In genomic region chr1:76053378-76054171, GRCm38 (mm10) we compare ENCODE assay signal across 19 mouse cellular contexts.
A peak's percentile ranks its signal among the peaks of the same experiment; 100 is the strongest.
DNase-seq lines count a peak whose midpoint lies in the region; ATAC-seq and TF ChIP-seq lines count a peak whose summit lies in the region.
"Had no signal": no experiment of that assay in that cellular context is flagged by ENCODE, and none has a peak within 500 bp of the region (broad histone marks: within the 10 kb centered on the region; RNA-seq: fewer than 3 reads in every experiment).

No protein-coding gene starts in this region.

- no peak overlapping the region for H3K27ac ChIP-seq in hindbrain, embryonic 13.5 days
- H3K27ac ChIP-seq in hindbrain, embryonic 16.5 days (ENCODE audit: low read depth, low read length) = no peak overlapping the region
- no peak overlapping the region for H3K27ac ChIP-seq in neural tube, embryonic 13.5 days (replicated peaks)
- H3K27ac ChIP-seq in neural tube, embryonic 15.5 days (replicated peaks) = no peak overlapping the region
- no peak overlapping the region for H3K27ac ChIP-seq in forebrain, postnatal 0 days (ENCODE audit: low read depth, low read length)
- no peak overlapping the region for H3K27ac ChIP-seq in layer of hippocampus, adult 2 months
- H3K27ac ChIP-seq: midbrain, embryonic 12.5 days had no signal

- 43% methylated on average over 10 of the region's 10 CpGs for WGBS in hindbrain, embryonic 13.5 days
- 36% methylated on average over 10 of the region's 10 CpGs for WGBS in hindbrain, embryonic 16.5 days
- WGBS in neural tube, embryonic 13.5 days = 50% methylated on average over 10 of the region's 10 CpGs
- WGBS in neural tube, embryonic 15.5 days = 49% methylated on average over 10 of the region's 10 CpGs
- 44% methylated on average over 10 of the region's 10 CpGs for WGBS in forebrain, postnatal 0 days

- 0 out of 2 replicates have a peak overlapping the region, but pooled peaks have one; percentile 5 for H3K9ac ChIP-seq in hindbrain, embryonic 13.5 days
- H3K9ac ChIP-seq in hindbrain, embryonic 16.5 days (ENCODE audit: low read depth, low read length) = no peak overlapping the region
- H3K9ac ChIP-seq in neural tube, embryonic 13.5 days = no peak overlapping the region
- no peak overlapping the region for H3K9ac ChIP-seq in neural tube, embryonic 15.5 days (replicated peaks)
- H3K9ac ChIP-seq in forebrain, postnatal 0 days = no peak overlapping the region
- H3K9ac ChIP-seq: heart, embryonic 12.5 days; midbrain, embryonic 12.5 days had no signal

- no peak overlapping the region for H3K4me2 ChIP-seq in hindbrain, embryonic 13.5 days
- no peak overlapping the region for H3K4me2 ChIP-seq in hindbrain, embryonic 16.5 days (ENCODE audit: low read length)
- no peak overlapping the region for H3K4me2 ChIP-seq in neural tube, embryonic 13.5 days
- no peak overlapping the region for H3K4me2 ChIP-seq in neural tube, embryonic 15.5 days
- no peak overlapping the region for H3K4me2 ChIP-seq in forebrain, postnatal 0 days (ENCODE audit: low read depth)
- H3K4me2 ChIP-seq: heart, embryonic 12.5 days; liver, embryonic 11.5 days; midbrain, embryonic 12.5 days had no signal

- H3K27me3 ChIP-seq in hindbrain, embryonic 13.5 days = no peaks in the 10 kb centered on the region
- no peaks in the 10 kb centered on the region for H3K27me3 ChIP-seq in hindbrain, embryonic 16.5 days (replicated peaks; ENCODE audit: control insufficient read depth, insufficient read depth, low read length)
- no peaks in the 10 kb centered on the region for H3K27me3 ChIP-seq in neural tube, embryonic 13.5 days
- H3K27me3 ChIP-seq in neural tube, embryonic 15.5 days (replicated peaks) = no peaks in the 10 kb centered on the region
- no peaks in the 10 kb centered on the region for H3K27me3 ChIP-seq in forebrain, postnatal 0 days (ENCODE audit: insufficient read depth, low read length)
- H3K27me3 ChIP-seq: heart, embryonic 12.5 days; midbrain, embryonic 12.5 days had no signal

- DNase-seq in forebrain, postnatal 0 days = no peak
- DNase-seq in Muller cell, postnatal 12 days (ENCODE audit: inconsistent ontology term) = no peak
- no peak for DNase-seq in layer of hippocampus, postnatal 10 days (ENCODE audit: low spot score in 2 of 2)
- DNase-seq in layer of hippocampus, adult 2 months (ENCODE audit: low spot score in 2 of 2) = no peak
- DNase-seq: adrenal gland, adult 8-10 months; cerebellum, adult 18-20 months; heart, postnatal 36 days; left cerebral cortex, postnatal 4 days; lung, adult 2 months; lung, postnatal 4 days; thymus, adult 2 months had no signal

- no peak for TF ChIP-seq CTCF in forebrain, postnatal 0 days (IDR thresholded peaks at IDR 0.05; ENCODE audit: low read depth)
- TF ChIP-seq CTCF in layer of hippocampus, adult 2 months (conservative IDR thresholded peaks at IDR 0.05) = no peak

- no peaks in the 10 kb centered on the region for H3K36me3 ChIP-seq in hindbrain, embryonic 13.5 days
- no peaks in the 10 kb centered on the region for H3K36me3 ChIP-seq in hindbrain, embryonic 16.5 days (ENCODE audit: control insufficient read depth, insufficient read depth, low read length)
- H3K36me3 ChIP-seq in neural tube, embryonic 13.5 days = no peaks in the 10 kb centered on the region
- H3K36me3 ChIP-seq in neural tube, embryonic 15.5 days = no peaks in the 10 kb centered on the region
- no peaks in the 10 kb centered on the region for H3K36me3 ChIP-seq in forebrain, postnatal 0 days (ENCODE audit: insufficient read depth)
- H3K36me3 ChIP-seq: heart, embryonic 12.5 days; midbrain, embryonic 12.5 days had no signal

- no peaks in the 10 kb centered on the region for H3K9me3 ChIP-seq in hindbrain, embryonic 13.5 days
- no peaks in the 10 kb centered on the region for H3K9me3 ChIP-seq in hindbrain, embryonic 16.5 days (ENCODE audit: control insufficient read depth, low read length)
- no peaks in the 10 kb centered on the region for H3K9me3 ChIP-seq in neural tube, embryonic 13.5 days
- no peaks in the 10 kb centered on the region for H3K9me3 ChIP-seq in neural tube, embryonic 15.5 days (replicated peaks)
- H3K9me3 ChIP-seq in forebrain, postnatal 0 days (ENCODE audit: low read length) = 0 out of 2 replicates have a peak, but pooled peaks cover 3% of the 10 kb centered on the region
- H3K9me3 ChIP-seq: heart, embryonic 12.5 days; midbrain, embryonic 12.5 days had no signal

- peaks cover 11% of the 10 kb centered on the region for H3K4me1 ChIP-seq in hindbrain, embryonic 13.5 days (replicated peaks)
- H3K4me1 ChIP-seq in hindbrain, embryonic 16.5 days (ENCODE audit: control insufficient read depth, insufficient read depth, low read depth, low read length) = no peaks in the 10 kb centered on the region
- H3K4me1 ChIP-seq in neural tube, embryonic 13.5 days (replicated peaks) = peaks cover 13% of the 10 kb centered on the region
- peaks cover 6% of the 10 kb centered on the region; the same call in 1 of the 2 replicates for H3K4me1 ChIP-seq in neural tube, embryonic 15.5 days
- no peaks in the 10 kb centered on the region for H3K4me1 ChIP-seq in forebrain, postnatal 0 days (ENCODE audit: insufficient read depth)
- H3K4me1 ChIP-seq: heart, embryonic 12.5 days had no signal

- no peak for ATAC-seq in hindbrain, embryonic 13.5 days (ENCODE audit: low FRiP score)
- ATAC-seq in hindbrain, embryonic 16.5 days = no peak
- ATAC-seq in neural tube, embryonic 13.5 days (ENCODE audit: low read depth) = 0 out of 2 replicates have a peak, but pooled peaks have one; percentile 19
- ATAC-seq in neural tube, embryonic 15.5 days (ENCODE audit: low FRiP score) = no peak
- ATAC-seq in forebrain, postnatal 0 days = peak; percentile 36; the same call in 1 of the 2 replicates
- ATAC-seq: intestine, embryonic 16.5 days had no signal

- no peak overlapping the region for H3K4me3 ChIP-seq in hindbrain, embryonic 13.5 days
- H3K4me3 ChIP-seq in hindbrain, embryonic 16.5 days (ENCODE audit: low read length) = no peak overlapping the region
- H3K4me3 ChIP-seq in neural tube, embryonic 13.5 days = no peak overlapping the region
- H3K4me3 ChIP-seq in neural tube, embryonic 15.5 days (replicated peaks) = no peak overlapping the region
- no peak overlapping the region for H3K4me3 ChIP-seq in forebrain, postnatal 0 days (ENCODE audit: low read depth, low read length)
- no peak overlapping the region for H3K4me3 ChIP-seq in layer of hippocampus, adult 2 months
- H3K4me3 ChIP-seq: heart, embryonic 12.5 days; midbrain, embryonic 12.5 days had no signal

Comparison
In these comparisons a context has a peak if more than half of its experiments do, and no peak if none do; other contexts are left out.
1. ATAC-seq: peak in neural tube, embryonic 13.5 days (single experiment) and forebrain, postnatal 0 days (single experiment); none in hindbrain, embryonic 13.5 days (single experiment), hindbrain, embryonic 16.5 days (single experiment) and neural tube, embryonic 15.5 days (single experiment).